Mouse (Mus musculus): ENCODE measurements at regions not wholly inside any gene's neighbourhood (a gene's known extent, or its start where the extent isn't known, plus 50 kb on each side); places are given as distances from the start of the nearest gene placed in this dataset.

DNA sequence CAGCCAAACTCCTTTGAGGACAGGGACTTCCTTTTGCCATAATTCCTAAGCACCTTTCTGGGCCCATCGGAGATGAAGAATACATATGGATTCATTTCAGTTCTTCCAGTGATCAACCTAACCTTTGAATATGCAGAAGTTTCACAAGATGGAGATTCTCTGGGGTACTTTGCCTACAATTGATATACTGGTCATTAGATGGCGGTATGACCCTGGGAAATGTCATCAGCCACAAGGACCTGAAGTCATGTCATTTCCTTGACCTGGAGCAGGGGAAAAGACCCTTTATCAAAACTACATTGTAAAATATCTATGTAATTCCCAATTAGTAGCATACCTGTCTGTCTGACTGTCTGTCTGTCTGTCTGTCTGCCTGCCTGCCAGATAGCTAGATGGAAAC, 164.0 kb upstream of the Slc24a3 start:
- H3K27me3 ChIP-seq (ENCODE audit: control insufficient read depth, insufficient read depth, low read length), result no peaks in the 10 kb centered on the region
- no peak for ATAC-seq (ENCODE audit: low FRiP score, low TSS enrichment)
- no peaks in the 10 kb centered on the region for H3K9me3 ChIP-seq (ENCODE audit: control insufficient read depth, low read length)
- 82% methylated on average over 2 of the region's 2 CpGs for WGBS
- no peak overlapping the region for H3K4me2 ChIP-seq (replicated peaks; ENCODE audit: low read depth, low read length)
- no peak overlapping the region for H3K9ac ChIP-seq (ENCODE audit: low read depth, low read length)
- no peak overlapping the region for H3K27ac ChIP-seq (ENCODE audit: low read depth, low read length)
- no peaks in the 10 kb centered on the region for H3K36me3 ChIP-seq (ENCODE audit: control insufficient read depth, insufficient read depth, low read length)
- H3K4me3 ChIP-seq (ENCODE audit: low read length), result no peak overlapping the region
- no peaks in the 10 kb centered on the region for H3K4me1 ChIP-seq (ENCODE audit: control insufficient read depth, insufficient read depth, low read length)

DNA sequence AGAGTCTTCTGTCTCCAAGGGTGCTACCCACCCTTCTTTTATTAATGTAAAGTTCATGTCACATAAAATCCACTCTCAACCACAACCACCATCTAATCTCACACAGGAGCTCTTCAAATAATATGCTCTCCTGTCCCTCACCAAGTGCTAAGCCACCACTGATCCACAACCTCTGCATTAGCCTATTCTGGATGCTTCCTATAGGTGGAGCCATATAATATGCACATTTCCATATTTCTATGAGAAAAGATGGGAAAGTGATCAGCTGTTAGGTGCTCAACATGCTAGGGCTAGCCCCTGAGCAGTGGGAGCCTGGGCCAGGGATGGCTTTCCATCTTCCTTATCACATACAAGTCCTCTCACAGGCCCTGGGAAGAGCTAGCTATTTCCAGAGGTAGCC, 156.9 kb upstream of the Slc24a3 start:
- Histone ChIP-seq H3K4me2 (replicated peaks; ENCODE audit: low read depth, low read length) (no peak overlapping the region), H3K27ac (ENCODE audit: low read depth, low read length) (no peak overlapping the region), H3K36me3 (ENCODE audit: control insufficient read depth, insufficient read depth, low read length) (no peaks in the 10 kb centered on the region), H3K9ac (ENCODE audit: low read depth, low read length) (no peak overlapping the region), H3K4me1 (ENCODE audit: control insufficient read depth, insufficient read depth, low read length) (no peaks in the 10 kb centered on the region), H3K4me3 (ENCODE audit: low read length) (no peak overlapping the region), H3K9me3 (ENCODE audit: control insufficient read depth, low read length) (no peaks in the 10 kb centered on the region), H3K27me3 (ENCODE audit: control insufficient read depth, insufficient read depth, low read length) (no peaks in the 10 kb centered on the region)
- no peak for ATAC-seq (ENCODE audit: low FRiP score, low TSS enrichment)

DNA sequence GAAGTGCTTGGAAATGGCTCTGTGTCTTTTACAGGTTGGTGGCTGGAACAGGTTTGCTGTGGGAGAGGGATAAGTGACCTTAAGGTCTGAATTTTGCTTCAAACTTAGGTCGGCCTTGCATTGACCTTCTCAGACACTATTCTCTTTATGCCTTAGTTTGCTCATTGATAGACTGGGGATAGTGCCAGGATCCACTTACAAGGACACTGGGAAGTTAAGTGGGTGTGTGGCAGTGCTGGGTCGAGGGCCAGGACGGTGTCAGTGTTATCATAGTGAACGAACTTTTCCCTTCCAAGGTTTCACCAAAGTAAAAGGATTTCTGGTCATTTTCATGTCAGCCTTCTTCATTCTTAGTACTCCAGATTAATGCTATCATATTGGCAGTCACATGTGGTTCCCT, 156.3 kb upstream of the Slc24a3 start:
- ATAC-seq (ENCODE audit: low FRiP score, low TSS enrichment), result no peak
- no peaks in the 10 kb centered on the region for H3K27me3 ChIP-seq (ENCODE audit: control insufficient read depth, insufficient read depth, low read length)
- no peak overlapping the region for H3K9ac ChIP-seq (ENCODE audit: low read depth, low read length)
- no peak overlapping the region for H3K4me3 ChIP-seq (ENCODE audit: low read length)
- H3K4me1 ChIP-seq (ENCODE audit: control insufficient read depth, insufficient read depth, low read length), result no peaks in the 10 kb centered on the region
- no peaks in the 10 kb centered on the region for H3K9me3 ChIP-seq (ENCODE audit: control insufficient read depth, low read length)
- H3K4me2 ChIP-seq (replicated peaks; ENCODE audit: low read depth, low read length), result no peak overlapping the region
- no peaks in the 10 kb centered on the region for H3K36me3 ChIP-seq (ENCODE audit: control insufficient read depth, insufficient read depth, low read length)
- WGBS, result 80% methylated on average over 4 of the region's 4 CpGs
- H3K27ac ChIP-seq (ENCODE audit: low read depth, low read length), result no peak overlapping the region

DNA sequence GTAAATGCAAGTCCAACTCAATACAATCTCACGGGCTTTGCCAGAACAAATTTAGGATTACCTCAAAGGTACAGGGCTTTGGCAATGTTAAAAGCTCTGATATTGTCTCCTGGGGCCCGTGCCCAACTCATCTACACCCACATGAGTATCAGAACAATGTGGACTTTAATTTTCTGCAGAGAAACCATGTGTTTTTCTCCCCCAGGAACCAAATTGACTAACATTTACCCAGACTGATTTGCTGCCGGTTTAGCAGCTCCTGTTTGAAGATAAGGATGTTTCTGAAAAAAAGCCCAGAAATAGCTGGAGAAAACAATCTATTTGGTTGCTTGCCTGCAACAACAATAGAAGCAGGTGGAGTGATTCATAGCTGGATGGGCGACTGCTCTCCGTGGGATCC, 151.6 kb upstream of the Slc24a3 start:
- H3K27me3 ChIP-seq (ENCODE audit: control insufficient read depth, insufficient read depth, low read length), result no peaks in the 10 kb centered on the region
- no peak overlapping the region for H3K27ac ChIP-seq (ENCODE audit: low read depth, low read length)
- no peak overlapping the region for H3K4me3 ChIP-seq (ENCODE audit: low read length)
- no peak for ATAC-seq (ENCODE audit: low FRiP score, low TSS enrichment)
- no peaks in the 10 kb centered on the region for H3K4me1 ChIP-seq (ENCODE audit: control insufficient read depth, insufficient read depth, low read length)
- H3K4me2 ChIP-seq (replicated peaks; ENCODE audit: low read depth, low read length), result no peak overlapping the region
- no peak overlapping the region for H3K9ac ChIP-seq (ENCODE audit: low read depth, low read length)
- no peaks in the 10 kb centered on the region for H3K36me3 ChIP-seq (ENCODE audit: control insufficient read depth, insufficient read depth, low read length)
- H3K9me3 ChIP-seq (ENCODE audit: control insufficient read depth, low read length), result no peaks in the 10 kb centered on the region
- WGBS, result 77% methylated on average over 5 of the region's 5 CpGs

DNA sequence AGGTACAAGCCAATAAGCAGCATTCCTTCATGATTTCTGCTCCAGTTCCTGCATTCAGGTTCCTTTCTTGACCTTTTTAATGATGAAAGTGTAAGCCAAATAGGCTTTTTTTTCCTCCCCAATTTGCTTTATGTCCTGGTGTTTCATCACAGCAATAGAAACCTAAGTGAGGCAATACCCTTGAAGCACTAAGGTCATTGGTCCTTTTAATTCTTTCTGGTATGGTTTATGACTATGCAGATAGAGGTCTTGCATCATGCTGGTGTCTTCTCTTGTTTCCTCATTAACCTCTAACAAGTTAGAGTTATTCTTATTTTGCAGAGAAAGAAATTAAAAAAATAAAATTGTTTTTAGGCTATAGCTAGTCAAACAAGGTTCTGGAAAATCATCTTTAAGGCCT, 150.6 kb upstream of the Slc24a3 start:
- no peak overlapping the region for H3K4me2 ChIP-seq (replicated peaks; ENCODE audit: low read depth, low read length)
- H3K4me1 ChIP-seq (ENCODE audit: control insufficient read depth, insufficient read depth, low read length), result no peaks in the 10 kb centered on the region
- H3K27me3 ChIP-seq (ENCODE audit: control insufficient read depth, insufficient read depth, low read length), result no peaks in the 10 kb centered on the region
- H3K36me3 ChIP-seq (ENCODE audit: control insufficient read depth, insufficient read depth, low read length), result no peaks in the 10 kb centered on the region
- H3K27ac ChIP-seq (ENCODE audit: low read depth, low read length), result no peak overlapping the region
- H3K9me3 ChIP-seq (ENCODE audit: control insufficient read depth, low read length), result no peaks in the 10 kb centered on the region
- no peak for ATAC-seq (ENCODE audit: low FRiP score, low TSS enrichment)
- no peak overlapping the region for H3K4me3 ChIP-seq (ENCODE audit: low read length)
- H3K9ac ChIP-seq (ENCODE audit: low read depth, low read length), result no peak overlapping the region

DNA sequence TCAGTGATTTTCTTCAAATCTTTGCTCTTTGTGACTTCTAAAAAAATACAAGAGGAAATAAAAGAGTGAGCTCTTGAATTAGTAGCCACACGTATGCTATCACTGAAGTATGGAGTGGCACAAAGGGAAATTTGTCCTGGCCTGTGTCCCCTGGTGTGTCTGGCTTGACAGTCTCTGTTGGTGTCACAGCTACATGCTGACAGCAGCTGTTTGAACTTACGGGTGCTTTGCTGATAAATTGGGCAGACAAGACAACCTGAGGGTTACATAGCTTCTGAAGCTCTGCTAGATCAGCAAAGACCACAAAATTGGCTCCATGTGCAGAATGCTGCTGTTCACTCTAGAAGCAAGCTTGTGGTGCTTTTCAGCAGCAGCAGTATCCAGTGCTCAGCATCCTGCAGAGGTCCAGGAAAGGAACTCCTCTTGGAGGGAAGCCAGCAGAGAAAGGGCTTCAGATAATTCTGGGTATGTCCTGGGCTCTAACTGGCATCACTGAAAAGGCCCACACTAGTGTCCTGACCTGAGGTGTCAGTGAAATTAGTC, 149.9 kb upstream of the Slc24a3 start:
- Histone ChIP-seq H3K9ac (ENCODE audit: low read depth, low read length) (no peak overlapping the region), H3K36me3 (ENCODE audit: control insufficient read depth, insufficient read depth, low read length) (no peaks in the 10 kb centered on the region), H3K4me1 (ENCODE audit: control insufficient read depth, insufficient read depth, low read length) (no peaks in the 10 kb centered on the region), H3K27ac (ENCODE audit: low read depth, low read length) (no peak overlapping the region), H3K27me3 (ENCODE audit: control insufficient read depth, insufficient read depth, low read length) (no peaks in the 10 kb centered on the region), H3K4me2 (replicated peaks; ENCODE audit: low read depth, low read length) (no peak overlapping the region), H3K9me3 (ENCODE audit: control insufficient read depth, low read length) (no peaks in the 10 kb centered on the region), H3K4me3 (ENCODE audit: low read length) (no peak overlapping the region)
- ATAC-seq (ENCODE audit: low FRiP score, low TSS enrichment), result no peak
- WGBS, result 81% methylated on average over 2 of the region's 2 CpGs

DNA sequence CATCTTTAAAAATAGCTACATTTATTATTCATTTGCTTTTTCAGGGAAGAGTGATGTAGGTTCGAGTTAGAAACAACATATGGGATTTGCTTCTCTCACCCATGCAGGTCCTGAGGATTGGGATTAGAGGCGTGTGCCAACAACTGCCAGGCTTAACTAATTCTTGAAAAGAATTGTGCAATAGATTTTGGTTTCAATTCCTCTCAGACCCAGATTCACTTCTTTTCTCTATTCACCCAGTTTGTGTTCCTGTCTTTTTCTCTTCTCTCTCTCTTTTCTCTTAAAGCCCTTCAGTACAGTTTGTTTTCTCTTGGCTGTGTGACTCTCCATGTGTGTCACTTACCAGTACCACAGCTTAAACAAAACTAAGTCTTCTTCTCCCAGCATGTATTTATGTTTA, 119.8 kb upstream of the Slc24a3 start:
- no peak overlapping the region for H3K9ac ChIP-seq (ENCODE audit: low read depth, low read length)
- 85% methylated on average over 2 of the region's 2 CpGs for WGBS
- ATAC-seq (ENCODE audit: low FRiP score, low TSS enrichment), result no peak
- H3K9me3 ChIP-seq (ENCODE audit: control insufficient read depth, low read length), result no peaks in the 10 kb centered on the region
- H3K4me1 ChIP-seq (ENCODE audit: control insufficient read depth, insufficient read depth, low read length), result no peaks in the 10 kb centered on the region
- no peak overlapping the region for H3K4me2 ChIP-seq (replicated peaks; ENCODE audit: low read depth, low read length)
- H3K4me3 ChIP-seq (ENCODE audit: low read length), result no peak overlapping the region
- H3K27me3 ChIP-seq (ENCODE audit: control insufficient read depth, insufficient read depth, low read length), result no peaks in the 10 kb centered on the region
- no peaks in the 10 kb centered on the region for H3K36me3 ChIP-seq (ENCODE audit: control insufficient read depth, insufficient read depth, low read length)
- H3K27ac ChIP-seq (ENCODE audit: low read depth, low read length), result no peak overlapping the region

DNA sequence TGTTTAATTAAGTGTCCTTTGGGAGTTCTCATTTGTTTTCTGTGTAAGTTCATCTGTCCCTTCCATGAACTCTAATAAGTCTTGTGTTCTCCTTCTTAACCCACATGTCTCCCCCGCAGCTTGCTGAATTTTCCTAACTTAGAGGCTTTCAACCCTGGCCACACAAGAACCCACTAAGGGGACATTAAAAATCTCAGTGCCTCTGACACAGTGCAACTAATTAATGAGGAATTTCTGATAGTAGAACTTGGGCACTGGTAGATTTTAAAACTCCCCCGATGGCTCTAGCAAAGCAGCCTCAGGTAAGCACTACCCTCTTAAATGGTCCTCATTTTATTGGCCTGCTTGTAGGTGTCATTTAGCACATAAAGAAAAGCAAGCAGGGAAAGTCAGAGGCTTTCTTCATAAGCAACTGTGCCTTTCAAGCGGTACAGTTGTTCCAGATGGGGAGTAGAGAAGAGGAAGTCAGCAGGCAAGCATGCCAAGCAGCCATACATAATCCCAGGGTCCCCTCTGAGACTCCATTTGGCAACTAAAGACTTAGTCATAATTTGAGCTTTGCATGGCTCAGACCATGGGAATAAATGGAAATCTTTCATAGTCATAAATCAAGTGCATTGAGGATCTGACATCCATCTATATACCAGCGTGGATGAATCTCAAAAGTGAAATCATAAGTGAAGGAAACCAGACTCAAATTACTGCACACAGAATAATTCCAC, 117.7 kb upstream of the Slc24a3 start:
- no peak overlapping the region for H3K9ac ChIP-seq (ENCODE audit: low read depth, low read length)
- no peaks in the 10 kb centered on the region for H3K27me3 ChIP-seq (ENCODE audit: control insufficient read depth, insufficient read depth, low read length)
- ATAC-seq (ENCODE audit: low FRiP score, low TSS enrichment), result peak; percentile 71; the same call in 1 of the 2 replicates
- no peak overlapping the region for H3K4me3 ChIP-seq (ENCODE audit: low read length)
- H3K27ac ChIP-seq (ENCODE audit: low read depth, low read length), result peak overlapping the region; percentile 8; the same call in 1 of the 2 replicates
- H3K4me1 ChIP-seq (ENCODE audit: control insufficient read depth, insufficient read depth, low read length), result no peaks in the 10 kb centered on the region
- 56% methylated on average over 4 of the region's 4 CpGs for WGBS
- H3K36me3 ChIP-seq (ENCODE audit: control insufficient read depth, insufficient read depth, low read length), result no peaks in the 10 kb centered on the region
- H3K9me3 ChIP-seq (ENCODE audit: control insufficient read depth, low read length), result no peaks in the 10 kb centered on the region
- no peak overlapping the region for H3K4me2 ChIP-seq (replicated peaks; ENCODE audit: low read depth, low read length)

DNA sequence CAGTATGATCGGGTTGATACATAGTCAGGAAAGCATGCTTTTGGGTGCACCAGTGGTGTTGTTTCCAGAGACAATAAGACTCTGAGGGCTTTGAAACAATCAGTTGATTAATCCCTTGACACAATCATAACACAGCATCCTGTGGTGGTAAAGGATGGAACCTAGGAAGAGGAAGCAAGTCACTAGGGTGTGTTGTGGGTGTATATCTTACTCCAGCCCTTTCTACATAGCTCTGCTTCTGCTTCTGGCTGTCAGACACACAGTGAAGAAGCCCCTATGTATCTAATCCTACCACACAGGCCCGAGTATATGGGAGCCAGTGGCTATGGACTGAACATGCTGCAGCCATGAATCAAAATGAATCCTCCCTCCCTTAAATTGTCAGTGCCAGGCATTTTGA, 115.1 kb upstream of the Slc24a3 start:
- no peak for ATAC-seq (ENCODE audit: low FRiP score, low TSS enrichment)
- 85% methylated on average over 2 of the region's 2 CpGs for WGBS
- no peak overlapping the region for H3K27ac ChIP-seq (ENCODE audit: low read depth, low read length)

More for the DNA sequence above, 115.1 kb upstream of the Slc24a3 start:
- no peaks in the 10 kb centered on the region for H3K36me3 ChIP-seq (ENCODE audit: control insufficient read depth, insufficient read depth, low read length)
- no peaks in the 10 kb centered on the region for H3K4me1 ChIP-seq (ENCODE audit: control insufficient read depth, insufficient read depth, low read length)
- no peak overlapping the region for H3K4me3 ChIP-seq (ENCODE audit: low read length)
- H3K27me3 ChIP-seq (ENCODE audit: control insufficient read depth, insufficient read depth, low read length), result no peaks in the 10 kb centered on the region
- no peak overlapping the region for H3K4me2 ChIP-seq (replicated peaks; ENCODE audit: low read depth, low read length)
- H3K9me3 ChIP-seq (ENCODE audit: control insufficient read depth, low read length), result no peaks in the 10 kb centered on the region
- H3K9ac ChIP-seq (ENCODE audit: low read depth, low read length), result no peak overlapping the region
